Mouse (Mus musculus) embryonic facial prominence, embryonic 12.5 days (tissue): ENCODE data around the gene Thada. TPM values are rescaled to one million over a fixed set of nuclear protein-coding genes. Genes with fewer than 3 reads are reported as not detected.

ENCODE experiments used
- ATAC-seq: fragments of 200-750 bp; cut with Nextera tagmentation; 2 replicates; pipeline ENCODE4 v1.8.0; 2017; ENCODE audit not compliant: insufficient number of reproducible peaks, insufficient read depth, low FRiP score, low TSS enrichment
- H3K27ac ChIP-seq: fragments of 300-500 bp; sonication (generic); 2 replicates; pipeline ENCODE4 v1.5.1; 2016; ENCODE audit warnings: mild to moderate bottlenecking
- H3K27me3 ChIP-seq: fragments of 300-500 bp; sonication (generic); 2 replicates; pipeline ENCODE4 v1.6.1; 2016; ENCODE audit warnings: mild to moderate bottlenecking, moderate library complexity
- H3K36me3 ChIP-seq: fragments of 300-500 bp; sonication (generic); 2 replicates; pipeline ENCODE4 v1.6.1; 2016; ENCODE audit warnings: mild to moderate bottlenecking
- H3K4me1 ChIP-seq: fragments of 300-500 bp; sonication (generic); 2 replicates; pipeline ENCODE4 v1.6.1; 2016
- H3K4me2 ChIP-seq: fragments of 300-500 bp; sonication (generic); replicated peaks from 2 replicates; pipeline ENCODE4 v1.6.1; 2016; ENCODE audit warnings: mild to moderate bottlenecking, moderate library complexity
- H3K4me3 ChIP-seq: fragments of 300-500 bp; sonication (generic); 2 replicates; pipeline ENCODE4 v1.5.1; 2016; ENCODE audit warnings: mild to moderate bottlenecking
- H3K9ac ChIP-seq: fragments of 300-500 bp; sonication (generic); 2 replicates; pipeline ENCODE4 v1.6.1; 2016; ENCODE audit warnings: mild to moderate bottlenecking, moderate library complexity
- H3K9me3 ChIP-seq: fragments of 300-500 bp; sonication (generic); 2 replicates; pipeline ENCODE4 v1.6.1; 2016; ENCODE audit warnings: mild to moderate bottlenecking, moderate library complexity
- WGBS: fragments of 180-500 bp; shearing (Covaris S2); methylation state at CpG from one replicate; pipeline ENCODE4 v1.1.7; 2016; 5-methylcytosine and 5-hydroxymethylcytosine counted together
- polyA plus RNA-seq: library from polyadenylated mRNA; unstranded; fragments of >200 nt; fragmentation: Nextera tagmentation; extraction: Ambion mirVana; gene quantifications from 2 replicates; pipeline ENCODE4 v1.2.1, GENCODE M21; 2016

Gene Thada
- polyA plus RNA-seq, 1 experiment from 2014 or later, result 10.2 TPM

GRCm38 (mm10) chr17:84179026-84179972, 286.7 kb downstream of the Thada start:
- no peak overlapping the region for H3K9ac ChIP-seq
- H3K4me3 ChIP-seq, result no peak overlapping the region
- 0 out of 2 replicates have a peak, but pooled peaks cover 4% of the 10 kb centered on the region for H3K36me3 ChIP-seq
- 85% methylated on average over 17 of the region's 17 CpGs for WGBS
- H3K4me2 ChIP-seq, result no peak overlapping the region
- peaks cover 39% of the 10 kb centered on the region for H3K4me1 ChIP-seq
- no peak for ATAC-seq
- H3K27me3 ChIP-seq, result no peaks in the 10 kb centered on the region
- H3K9me3 ChIP-seq, result no peaks in the 10 kb centered on the region
- peak overlapping the region; percentile 95 for H3K27ac ChIP-seq

GRCm38 (mm10) chr17:84177481-84177880, 288.5 kb downstream of the Thada start:
- 26% methylated on average over 8 of the region's 8 CpGs for WGBS
- Histone ChIP-seq H3K27me3 (no peaks in the 10 kb centered on the region), H3K4me3 (no peak overlapping the region), H3K9me3 (no peaks in the 10 kb centered on the region), H3K27ac (no peak overlapping the region), H3K9ac (no peak overlapping the region), H3K36me3 (0 out of 2 replicates have a peak, but pooled peaks cover 4% of the 10 kb centered on the region), H3K4me1 (peaks cover 28% of the 10 kb centered on the region), H3K4me2 (no peak overlapping the region)
- no peak for ATAC-seq

- no peak overlapping the region for H3K27ac ChIP-seq
- no peak overlapping the region for H3K4me2 ChIP-seq
- no peak for ATAC-seq
- 0 out of 2 replicates have a peak, but pooled peaks cover 4% of the 10 kb centered on the region for H3K36me3 ChIP-seq
- H3K9me3 ChIP-seq, result no peaks in the 10 kb centered on the region
- 85% methylated on average over 7 of the region's 7 CpGs for WGBS
- peaks cover 17% of the 10 kb centered on the region for H3K4me1 ChIP-seq
- no peak overlapping the region for H3K4me3 ChIP-seq
- H3K27me3 ChIP-seq, result no peaks in the 10 kb centered on the region
- H3K9ac ChIP-seq, result no peak overlapping the region
These were observed 289.6 kb downstream of the Thada start for GRCm38 (mm10) chr17:84176446-84176845.

- 0 out of 2 replicates have a peak, but pooled peaks cover 4% of the 10 kb centered on the region for H3K36me3 ChIP-seq
- no peak overlapping the region for H3K4me2 ChIP-seq
- no peaks in the 10 kb centered on the region for H3K9me3 ChIP-seq
- H3K4me3 ChIP-seq, result no peak overlapping the region
- H3K27ac ChIP-seq, result no peak overlapping the region
- WGBS, result 94% methylated on average over 17 of the region's 17 CpGs
- no peak for ATAC-seq
- H3K4me1 ChIP-seq, result peaks cover 5% of the 10 kb centered on the region
- H3K9ac ChIP-seq, result no peak overlapping the region
- H3K27me3 ChIP-seq, result no peaks in the 10 kb centered on the region
These were observed 290.8 kb downstream of the Thada start for GRCm38 (mm10) chr17:84175196-84175595.

GRCm38 (mm10) chr17:84167377-84167776, 298.6 kb downstream of the Thada start:
- no peaks in the 10 kb centered on the region for H3K9me3 ChIP-seq
- ATAC-seq, result no peak
- no peak overlapping the region for H3K9ac ChIP-seq
- no peak overlapping the region for H3K4me2 ChIP-seq
- H3K4me3 ChIP-seq, result no peak overlapping the region
- 91% methylated on average over 4 of the region's 4 CpGs for WGBS
- H3K4me1 ChIP-seq, result no peaks in the 10 kb centered on the region; the same call in 1 of the 2 replicates
- H3K27me3 ChIP-seq, result no peaks in the 10 kb centered on the region
- H3K36me3 ChIP-seq, result no peaks in the 10 kb centered on the region
- no peak overlapping the region for H3K27ac ChIP-seq

GRCm38 (mm10) chr17:84166135-84166860, 299.7 kb downstream of the Thada start:
- WGBS, result 87% methylated on average over 9 of the region's 9 CpGs
- no peak overlapping the region for H3K4me3 ChIP-seq
- H3K4me1 ChIP-seq, result peaks cover 4% of the 10 kb centered on the region
- no peaks in the 10 kb centered on the region for H3K36me3 ChIP-seq
- H3K9me3 ChIP-seq, result no peaks in the 10 kb centered on the region
- no peak overlapping the region for H3K27ac ChIP-seq
- ATAC-seq, result 0 out of 2 replicates have a peak, but pooled peaks have one; percentile 28
- H3K4me2 ChIP-seq, result no peak overlapping the region
- H3K9ac ChIP-seq, result no peak overlapping the region
- no peaks in the 10 kb centered on the region for H3K27me3 ChIP-seq

- no peak overlapping the region for H3K9ac ChIP-seq
- 80% methylated on average over 3 of the region's 3 CpGs for WGBS
- no peaks in the 10 kb centered on the region for H3K9me3 ChIP-seq
- no peak for ATAC-seq
- H3K4me1 ChIP-seq, result peaks cover 7% of the 10 kb centered on the region
- H3K27me3 ChIP-seq, result no peaks in the 10 kb centered on the region
- no peak overlapping the region for H3K4me3 ChIP-seq
- H3K36me3 ChIP-seq, result no peaks in the 10 kb centered on the region
- no peak overlapping the region for H3K4me2 ChIP-seq
- no peak overlapping the region for H3K27ac ChIP-seq
These were observed 300.3 kb downstream of the Thada start for GRCm38 (mm10) chr17:84165735-84166134.

- no peaks in the 10 kb centered on the region for H3K27me3 ChIP-seq
- H3K36me3 ChIP-seq, result no peaks in the 10 kb centered on the region
- no peak for ATAC-seq
- no peak overlapping the region for H3K9ac ChIP-seq
- no peak overlapping the region for H3K4me2 ChIP-seq
- peaks cover 7% of the 10 kb centered on the region for H3K4me1 ChIP-seq
- 86% methylated on average over 8 of the region's 8 CpGs for WGBS
- no peak overlapping the region for H3K27ac ChIP-seq
- H3K4me3 ChIP-seq, result no peak overlapping the region
- no peaks in the 10 kb centered on the region for H3K9me3 ChIP-seq
These were observed 301.9 kb downstream of the Thada start for GRCm38 (mm10) chr17:84164146-84164545.

GRCm38 (mm10) chr17:84163066-84163785, 302.8 kb downstream of the Thada start:
- H3K9me3 ChIP-seq, result no peaks in the 10 kb centered on the region
- no peaks in the 10 kb centered on the region for H3K36me3 ChIP-seq
- no peak overlapping the region for H3K9ac ChIP-seq
- no peak for ATAC-seq
- 71% methylated on average over 12 of the region's 12 CpGs for WGBS
- H3K27ac ChIP-seq, result no peak overlapping the region
- no peaks in the 10 kb centered on the region for H3K27me3 ChIP-seq
- H3K4me2 ChIP-seq, result no peak overlapping the region
- H3K4me3 ChIP-seq, result no peak overlapping the region
- peaks cover 7% of the 10 kb centered on the region for H3K4me1 ChIP-seq

GRCm38 (mm10) chr17:84162211-84162760, 303.7 kb downstream of the Thada start:
- Histone ChIP-seq H3K4me2 (no peak overlapping the region), H3K27ac (no peak overlapping the region), H3K4me3 (no peak overlapping the region), H3K9me3 (no peaks in the 10 kb centered on the region), H3K36me3 (no peaks in the 10 kb centered on the region), H3K9ac (no peak overlapping the region), H3K4me1 (peaks cover 12% of the 10 kb centered on the region), H3K27me3 (0 out of 2 replicates have a peak, but pooled peaks cover under 1% of the 10 kb centered on the region)
- WGBS, result 82% methylated on average over 8 of the region's 8 CpGs
- ATAC-seq, result no peak
